Mouse (Mus musculus): ENCODE results near the gene Chn2. TPM values are rescaled to one million over a fixed set of nuclear protein-coding genes. Genes with fewer than 3 reads are reported as not detected.

Chn2 gene
- polyA plus RNA-seq, 1 experiment from 2014 or later: 42.0 TPM

GRCm38 (mm10) chr6:54117001-54117591 lies 77.7 kb downstream of the Chn2 start:
- WGBS: 90% methylated on average over 7 of the region's 7 CpGs
- no peak overlapping the region for H3K9ac ChIP-seq (replicated peaks; ENCODE audit: low read depth, low read length)

GRCm38 (mm10) chr6:54118395-54118794 lies 79.0 kb downstream of the Chn2 start:
- ATAC-seq: no peak
- no peak overlapping the region for H3K9ac ChIP-seq (replicated peaks; ENCODE audit: low read depth, low read length)
- H3K4me1 ChIP-seq (replicated peaks; ENCODE audit: control insufficient read depth, insufficient read depth, low read length): peaks cover 18% of the 10 kb centered on the region
- no peaks in the 10 kb centered on the region for H3K36me3 ChIP-seq (ENCODE audit: control insufficient read depth, insufficient read depth)
- H3K27me3 ChIP-seq (replicated peaks; ENCODE audit: control insufficient read depth, insufficient read depth, low read length): no peaks in the 10 kb centered on the region
- H3K4me3 ChIP-seq (replicated peaks; ENCODE audit: low read length): no peak overlapping the region
- H3K27ac ChIP-seq (ENCODE audit: low read length): no peak overlapping the region
- no peak overlapping the region for H3K4me2 ChIP-seq (ENCODE audit: low read length)
- no peaks in the 10 kb centered on the region for H3K9me3 ChIP-seq (ENCODE audit: control insufficient read depth, low read length)
- 79% methylated on average over 3 of the region's 3 CpGs for WGBS

More at GRCm38 (mm10) chr6:54117001-54117591, 77.7 kb downstream of the Chn2 start:
- Histone ChIP-seq H3K4me3 (replicated peaks; ENCODE audit: low read length) (no peak overlapping the region), H3K36me3 (ENCODE audit: control insufficient read depth, insufficient read depth) (no peaks in the 10 kb centered on the region), H3K4me2 (ENCODE audit: low read length) (no peak overlapping the region), H3K27me3 (replicated peaks; ENCODE audit: control insufficient read depth, insufficient read depth, low read length) (no peaks in the 10 kb centered on the region), H3K27ac (ENCODE audit: low read length) (no peak overlapping the region), H3K4me1 (replicated peaks; ENCODE audit: control insufficient read depth, insufficient read depth, low read length) (peaks cover 18% of the 10 kb centered on the region), H3K9me3 (ENCODE audit: control insufficient read depth, low read length) (no peaks in the 10 kb centered on the region)
- no peak for ATAC-seq

GRCm38 (mm10) chr6:54118897-54119296 lies 79.5 kb downstream of the Chn2 start:
- no peak overlapping the region for H3K27ac ChIP-seq (ENCODE audit: low read length)
- WGBS: 88% methylated on average over 4 of the region's 4 CpGs
- no peak overlapping the region for H3K4me3 ChIP-seq (replicated peaks; ENCODE audit: low read length)
- no peak for ATAC-seq
- no peaks in the 10 kb centered on the region for H3K36me3 ChIP-seq (ENCODE audit: control insufficient read depth, insufficient read depth)
- no peaks in the 10 kb centered on the region for H3K9me3 ChIP-seq (ENCODE audit: control insufficient read depth, low read length)
- no peak overlapping the region for H3K4me2 ChIP-seq (ENCODE audit: low read length)
- no peak overlapping the region for H3K9ac ChIP-seq (replicated peaks; ENCODE audit: low read depth, low read length)
- peaks cover 18% of the 10 kb centered on the region for H3K4me1 ChIP-seq (replicated peaks; ENCODE audit: control insufficient read depth, insufficient read depth, low read length)
- H3K27me3 ChIP-seq (replicated peaks; ENCODE audit: control insufficient read depth, insufficient read depth, low read length): no peaks in the 10 kb centered on the region

GRCm38 (mm10) chr6:54119461-54119860 lies 80.1 kb downstream of the Chn2 start:
- no peak overlapping the region for H3K4me3 ChIP-seq (replicated peaks; ENCODE audit: low read length)
- no peaks in the 10 kb centered on the region for H3K9me3 ChIP-seq (ENCODE audit: control insufficient read depth, low read length)
- H3K36me3 ChIP-seq (ENCODE audit: control insufficient read depth, insufficient read depth): no peaks in the 10 kb centered on the region
- no peak for ATAC-seq
- H3K27me3 ChIP-seq (replicated peaks; ENCODE audit: control insufficient read depth, insufficient read depth, low read length): no peaks in the 10 kb centered on the region
- peaks cover 18% of the 10 kb centered on the region for H3K4me1 ChIP-seq (replicated peaks; ENCODE audit: control insufficient read depth, insufficient read depth, low read length)
- H3K9ac ChIP-seq (replicated peaks; ENCODE audit: low read depth, low read length): no peak overlapping the region
- no peak overlapping the region for H3K4me2 ChIP-seq (ENCODE audit: low read length)
- WGBS: 11% methylated on average over 2 of the region's 2 CpGs
- H3K27ac ChIP-seq (ENCODE audit: low read length): no peak overlapping the region; the same call in 1 of the 2 replicates

- no peak overlapping the region for H3K4me2 ChIP-seq (ENCODE audit: low read length)
- H3K27me3 ChIP-seq (replicated peaks; ENCODE audit: control insufficient read depth, insufficient read depth, low read length): no peaks in the 10 kb centered on the region
- peak overlapping the region; percentile 62 for H3K27ac ChIP-seq (ENCODE audit: low read length)
- no peaks in the 10 kb centered on the region for H3K9me3 ChIP-seq (ENCODE audit: control insufficient read depth, low read length)
- peak; percentile 91 for ATAC-seq
- WGBS: 21% methylated on average over 13 of the region's 13 CpGs
- H3K36me3 ChIP-seq (ENCODE audit: control insufficient read depth, insufficient read depth): no peaks in the 10 kb centered on the region
- no peak overlapping the region for H3K4me3 ChIP-seq (replicated peaks; ENCODE audit: low read length)
- H3K4me1 ChIP-seq (replicated peaks; ENCODE audit: control insufficient read depth, insufficient read depth, low read length): peaks cover 18% of the 10 kb centered on the region
- no peak overlapping the region for H3K9ac ChIP-seq (replicated peaks; ENCODE audit: low read depth, low read length)
These were observed 80.7 kb downstream of the Chn2 start for GRCm38 (mm10) chr6:54119885-54120666.

- no peaks in the 10 kb centered on the region for H3K27me3 ChIP-seq (replicated peaks; ENCODE audit: control insufficient read depth, insufficient read depth, low read length)
- ATAC-seq: no peak
- H3K4me3 ChIP-seq (replicated peaks; ENCODE audit: low read length): no peak overlapping the region
- no peak overlapping the region for H3K9ac ChIP-seq (replicated peaks; ENCODE audit: low read depth, low read length)
- peaks cover 18% of the 10 kb centered on the region for H3K4me1 ChIP-seq (replicated peaks; ENCODE audit: control insufficient read depth, insufficient read depth, low read length)
- H3K9me3 ChIP-seq (ENCODE audit: control insufficient read depth, low read length): no peaks in the 10 kb centered on the region
- H3K27ac ChIP-seq (ENCODE audit: low read length): peak overlapping the region; percentile 62
- H3K4me2 ChIP-seq (ENCODE audit: low read length): no peak overlapping the region
- 89% methylated on average over 5 of the region's 5 CpGs for WGBS
- no peaks in the 10 kb centered on the region for H3K36me3 ChIP-seq (ENCODE audit: control insufficient read depth, insufficient read depth)
These were observed 81.5 kb downstream of the Chn2 start for GRCm38 (mm10) chr6:54120889-54121288.

GRCm38 (mm10) chr6:54124519-54124918 lies 85.2 kb downstream of the Chn2 start:
- WGBS: 92% methylated on average over 3 of the region's 3 CpGs
- no peak for ATAC-seq
- Histone ChIP-seq H3K9me3 (ENCODE audit: control insufficient read depth, low read length) (no peaks in the 10 kb centered on the region), H3K9ac (replicated peaks; ENCODE audit: low read depth, low read length) (no peak overlapping the region), H3K4me1 (replicated peaks; ENCODE audit: control insufficient read depth, insufficient read depth, low read length) (peaks cover 34% of the 10 kb centered on the region), H3K36me3 (ENCODE audit: control insufficient read depth, insufficient read depth) (no peaks in the 10 kb centered on the region), H3K27ac (ENCODE audit: low read length) (no peak overlapping the region), H3K4me3 (replicated peaks; ENCODE audit: low read length) (no peak overlapping the region), H3K4me2 (ENCODE audit: low read length) (no peak overlapping the region), H3K27me3 (replicated peaks; ENCODE audit: control insufficient read depth, insufficient read depth, low read length) (no peaks in the 10 kb centered on the region)

GRCm38 (mm10) chr6:54125536-54125935 lies 86.2 kb downstream of the Chn2 start:
- no peak for ATAC-seq
- 88% methylated on average over 5 of the region's 5 CpGs for WGBS

GRCm38 (mm10) chr6:54126225-54126992 lies 87.1 kb downstream of the Chn2 start:
- Histone ChIP-seq H3K4me3 (replicated peaks; ENCODE audit: low read length) (no peak overlapping the region), H3K36me3 (ENCODE audit: control insufficient read depth, insufficient read depth) (no peaks in the 10 kb centered on the region), H3K4me2 (ENCODE audit: low read length) (no peak overlapping the region), H3K9ac (replicated peaks; ENCODE audit: low read depth, low read length) (no peak overlapping the region; the same call in 1 of the 2 replicates), H3K27ac (ENCODE audit: low read length) (0 out of 2 replicates have a peak overlapping the region, but pooled peaks have one; percentile 37), H3K27me3 (replicated peaks; ENCODE audit: control insufficient read depth, insufficient read depth, low read length) (no peaks in the 10 kb centered on the region), H3K9me3 (ENCODE audit: control insufficient read depth, low read length) (no peaks in the 10 kb centered on the region), H3K4me1 (replicated peaks; ENCODE audit: control insufficient read depth, insufficient read depth, low read length) (peaks cover 23% of the 10 kb centered on the region)
- ATAC-seq: peak; percentile 89
- 45% methylated on average over 9 of the region's 9 CpGs for WGBS

More at GRCm38 (mm10) chr6:54125536-54125935, 86.2 kb downstream of the Chn2 start:
- peaks cover 27% of the 10 kb centered on the region for H3K4me1 ChIP-seq (replicated peaks; ENCODE audit: control insufficient read depth, insufficient read depth, low read length)
- H3K4me3 ChIP-seq (replicated peaks; ENCODE audit: low read length): no peak overlapping the region
- H3K27ac ChIP-seq (ENCODE audit: low read length): no peak overlapping the region
- H3K4me2 ChIP-seq (ENCODE audit: low read length): no peak overlapping the region
- H3K9me3 ChIP-seq (ENCODE audit: control insufficient read depth, low read length): no peaks in the 10 kb centered on the region
- H3K36me3 ChIP-seq (ENCODE audit: control insufficient read depth, insufficient read depth): no peaks in the 10 kb centered on the region
- H3K9ac ChIP-seq (replicated peaks; ENCODE audit: low read depth, low read length): no peak overlapping the region
- no peaks in the 10 kb centered on the region for H3K27me3 ChIP-seq (replicated peaks; ENCODE audit: control insufficient read depth, insufficient read depth, low read length)
